Mouse (Mus musculus): ENCODE measurements around the gene H2-T22.
"Not testable (repeated sequence)": the region's sequence is repeated elsewhere in the genome, so short reads cannot be mapped to it uniquely, and the experiment has no call there.

DNA sequence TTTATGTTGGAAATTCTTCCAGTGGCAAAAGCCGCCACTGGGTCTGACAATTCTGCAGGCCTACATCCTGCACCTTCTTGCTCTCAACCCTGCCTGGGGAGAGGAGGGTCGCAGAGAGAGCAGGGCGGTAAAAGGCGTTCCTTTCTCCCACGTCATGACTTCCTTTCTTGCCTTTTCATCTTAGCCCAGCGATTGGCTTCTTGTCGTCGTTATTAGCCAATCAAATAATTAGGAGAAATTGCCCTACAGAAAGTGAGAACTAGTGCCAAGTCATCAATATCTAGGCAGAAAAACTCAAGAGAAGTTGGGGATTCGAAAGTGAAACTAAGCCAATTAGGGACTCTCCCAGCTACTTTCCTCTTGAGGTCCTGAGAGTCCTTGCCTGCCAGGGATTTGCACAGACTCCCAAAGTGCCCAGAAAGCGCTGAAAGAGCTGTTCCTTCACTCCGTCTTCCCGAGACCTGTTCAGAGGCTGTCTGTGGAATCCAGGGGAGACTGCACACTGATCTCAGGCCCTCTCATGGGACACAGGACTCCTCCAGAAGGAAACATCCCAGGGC lies at the start of gene H2-T22, which contains the start of gene Gm6034:
- not testable (repeated sequence) for TF ChIP-seq CTCF, EP300 (IDR thresholded peaks at IDR 0.05; ENCODE audit: low read depth)

All from liver, embryonic 14.5 days (tissue).